Mouse (Mus musculus): ENCODE results near the gene Fam227a. TPM values are rescaled to one million over a fixed set of nuclear protein-coding genes. Genes with fewer than 3 reads are reported as not detected.

Gene Fam227a
- total RNA-seq, 1 experiment: 1.2 TPM

DNA sequence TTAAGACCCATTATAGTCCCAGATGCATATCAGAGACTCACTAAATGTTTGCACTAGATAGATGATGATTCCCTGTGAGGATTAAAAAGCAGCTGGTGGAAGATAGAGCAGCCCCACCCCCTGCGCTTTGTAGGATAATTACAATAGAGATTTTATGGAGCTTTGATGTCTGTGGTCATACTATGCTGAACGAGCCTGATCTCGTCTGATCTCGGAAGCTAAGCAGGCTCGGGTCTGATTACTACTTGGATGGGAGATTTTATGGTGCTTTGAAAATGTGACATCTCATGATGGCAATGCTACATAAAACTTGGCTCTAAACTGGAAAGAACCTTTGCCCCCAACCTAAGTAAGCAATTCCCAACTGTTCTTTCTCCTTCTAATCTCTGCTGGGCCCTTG, 33.6 kb upstream of the Fam227a start:
- Histone ChIP-seq H3K9me3 (ENCODE audit: control insufficient read depth, insufficient read depth, low read depth, low read length) (no peaks in the 10 kb centered on the region), H3K9ac (ENCODE audit: insufficient read depth, low read depth, low read length, poor library complexity, severe bottlenecking) (no peak overlapping the region), H3K36me3 (ENCODE audit: control insufficient read depth, insufficient read depth, low read length, poor library complexity, severe bottlenecking) (peaks cover 6% of the 10 kb centered on the region; the same call in 1 of the 2 replicates), H3K4me3 (ENCODE audit: insufficient read depth in 1 of 2, low read depth in 1 of 2, low read length in 2 of 2, poor library complexity in 1 of 2, severe bottlenecking in 1 of 2) (no peak overlapping the region), H3K4me1 (ENCODE audit: control insufficient read depth in 2 of 2, insufficient read depth in 2 of 2, low read length in 2 of 2, poor library complexity in 1 of 2) (peaks cover 2 to 5% of the 10 kb centered on the region in 2 experiments; a peak in 1 of 4 replicates), H3K27ac (ENCODE audit: insufficient read depth, low read depth, low read length, poor library complexity, severe bottlenecking) (no peak overlapping the region)
- DNase-seq (ENCODE audit: low read depth, low spot score): no peak
- in situ Hi-C loops (cut with MboI; ENCODE audit: low sequenced_read_pairs in 2 of 2, unreplicated experiment in 2 of 2): no loop called here
- TF ChIP-seq HCFC1 (IDR thresholded peaks at IDR 0.05; ENCODE audit: borderline replicate concordance, insufficient read depth, low read length) (no peak), MAFK (IDR thresholded peaks at IDR 0.05; ENCODE audit: insufficient read depth, low read depth, low read length) (no peak), CHD2 (IDR thresholded peaks at IDR 0.05; ENCODE audit: low read depth, low read length) (no peak), ZNF384 (IDR thresholded peaks at IDR 0.05; ENCODE audit: low read depth, low read length) (no peak), ZC3H11A (IDR thresholded peaks at IDR 0.05; ENCODE audit: borderline replicate concordance, low read depth, low read length) (no peak)

DNA sequence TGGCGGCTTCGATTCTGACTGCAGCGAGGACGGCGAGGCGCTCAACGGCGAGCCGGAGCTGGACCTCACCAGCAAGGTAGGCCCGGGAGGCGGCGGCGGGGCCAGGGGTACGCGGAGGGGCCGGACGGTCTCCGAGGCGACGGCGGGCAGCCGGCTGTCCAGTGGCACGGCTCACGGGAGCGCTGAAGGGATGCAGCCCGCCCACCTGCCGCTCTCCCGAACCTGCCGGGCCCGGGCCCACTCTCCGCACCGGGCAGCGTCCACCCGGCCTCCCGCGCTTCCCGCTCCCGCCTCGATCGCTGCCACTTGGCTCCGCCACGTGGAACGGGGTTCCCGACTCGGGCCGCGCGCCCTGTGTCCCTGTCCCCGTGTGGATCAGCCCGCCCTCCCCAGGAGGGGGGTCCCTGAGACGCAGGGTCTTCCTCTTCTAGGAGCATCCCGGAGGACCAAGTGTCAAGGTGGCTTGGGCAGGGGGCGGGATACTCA, 32.3 kb upstream of the Fam227a start:
- Histone ChIP-seq H3K27ac (ENCODE audit: insufficient read depth, low read depth, low read length, poor library complexity, severe bottlenecking) (0 out of 2 replicates have a peak overlapping the region, but pooled peaks have one; percentile 1), H3K36me3 (ENCODE audit: control insufficient read depth, insufficient read depth, low read length, poor library complexity, severe bottlenecking) (peaks cover 6% of the 10 kb centered on the region; the same call in 1 of the 2 replicates), H3K4me1 (ENCODE audit: control insufficient read depth in 2 of 2, insufficient read depth in 2 of 2, low read length in 2 of 2, poor library complexity in 1 of 2) (peaks cover 2 to 7% of the 10 kb centered on the region in 2 experiments; a peak in 1 of 4 replicates), H3K9ac (ENCODE audit: insufficient read depth, low read depth, low read length, poor library complexity, severe bottlenecking) (peak overlapping the region; percentile 95), H3K9me3 (ENCODE audit: control insufficient read depth, insufficient read depth, low read depth, low read length) (no peaks in the 10 kb centered on the region), H3K4me3 (ENCODE audit: insufficient read depth in 1 of 2, low read depth in 1 of 2, low read length in 2 of 2, poor library complexity in 1 of 2, severe bottlenecking in 1 of 2) (peak overlapping the region; percentile 94 to 96)
- no peak for DNase-seq (ENCODE audit: low read depth, low spot score)
- in situ Hi-C loops (cut with MboI; ENCODE audit: low sequenced_read_pairs in 2 of 2, unreplicated experiment in 2 of 2): no loop called here
- TF ChIP-seq ZNF384 (IDR thresholded peaks at IDR 0.05; ENCODE audit: low read depth, low read length): no peak
- no peak for TF ChIP-seq ZC3H11A (IDR thresholded peaks at IDR 0.05; ENCODE audit: borderline replicate concordance, low read depth, low read length)
- no peak for TF ChIP-seq MAFK (IDR thresholded peaks at IDR 0.05; ENCODE audit: insufficient read depth, low read depth, low read length)
- no peak for TF ChIP-seq HCFC1 (IDR thresholded peaks at IDR 0.05; ENCODE audit: borderline replicate concordance, insufficient read depth, low read length)
- TF ChIP-seq CHD2 (IDR thresholded peaks at IDR 0.05; ENCODE audit: low read depth, low read length): no peak

DNA sequence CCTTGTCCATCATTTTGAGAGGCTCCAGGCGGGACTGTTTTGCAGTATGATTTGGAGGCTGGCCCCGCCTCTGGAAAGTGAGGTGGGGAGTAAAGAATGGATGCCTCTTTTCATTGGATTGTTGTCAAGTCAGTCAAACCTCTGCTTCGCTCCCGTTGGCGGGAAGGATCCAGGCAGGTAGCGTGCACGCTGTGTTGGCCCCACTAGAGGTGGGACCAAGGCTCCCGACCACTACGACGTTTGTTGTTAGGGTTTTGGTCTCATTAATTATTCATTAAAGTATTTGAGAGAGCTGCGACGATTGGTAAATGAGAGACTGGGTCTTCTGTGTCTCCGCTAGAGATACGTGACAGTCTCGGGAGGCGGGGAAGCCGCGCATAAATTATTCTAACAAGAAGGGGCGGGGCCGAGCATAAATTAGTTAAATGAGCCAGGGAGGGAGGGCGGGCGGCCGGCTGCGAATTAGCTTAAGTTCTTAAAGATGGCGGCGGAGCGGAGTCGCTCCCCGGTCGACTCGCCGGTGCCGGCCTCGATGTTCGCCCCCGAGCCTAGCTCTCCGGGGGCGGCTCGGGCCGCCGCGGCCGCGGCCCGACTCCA, 31.8 kb upstream of the Fam227a start, which contains the start of gene Gtpbp1:
Gtpbp1 (plus strand) TSS at position 420 of the 597 bp plus-strand sequence.
- Histone ChIP-seq H3K9ac (ENCODE audit: insufficient read depth, low read depth, low read length, poor library complexity, severe bottlenecking) (peak within 1 kb of the TSS; percentile 95), H3K27ac (ENCODE audit: insufficient read depth, low read depth, low read length, poor library complexity, severe bottlenecking) (0 out of 2 replicates have a peak within 1 kb of the TSS, but pooled peaks have one; percentile 1), H3K36me3 (ENCODE audit: control insufficient read depth, insufficient read depth, low read length, poor library complexity, severe bottlenecking) (peaks cover 6% of the 10 kb centered on the region; the same call in 1 of the 2 replicates), H3K4me1 (ENCODE audit: control insufficient read depth in 2 of 2, insufficient read depth in 2 of 2, low read length in 2 of 2, poor library complexity in 1 of 2) (peaks cover 2 to 7% of the 10 kb centered on the region in 2 experiments; a peak in 1 of 4 replicates), H3K9me3 (ENCODE audit: control insufficient read depth, insufficient read depth, low read depth, low read length) (no peaks in the 10 kb centered on the region), H3K4me3 (ENCODE audit: insufficient read depth in 1 of 2, low read depth in 1 of 2, low read length in 2 of 2, poor library complexity in 1 of 2, severe bottlenecking in 1 of 2) (peak within 1 kb of the TSS; percentile 94 to 96)
- TF ChIP-seq MAFK (IDR thresholded peaks at IDR 0.05; ENCODE audit: insufficient read depth, low read depth, low read length): no peak
- peak; percentile 92 for TF ChIP-seq CHD2 (IDR thresholded peaks at IDR 0.05; ENCODE audit: low read depth, low read length)
- peak; percentile 100 for DNase-seq (ENCODE audit: low read depth, low spot score)
- in situ Hi-C loops (cut with MboI; ENCODE audit: low sequenced_read_pairs in 2 of 2, unreplicated experiment in 2 of 2): no loop called here

DNA sequence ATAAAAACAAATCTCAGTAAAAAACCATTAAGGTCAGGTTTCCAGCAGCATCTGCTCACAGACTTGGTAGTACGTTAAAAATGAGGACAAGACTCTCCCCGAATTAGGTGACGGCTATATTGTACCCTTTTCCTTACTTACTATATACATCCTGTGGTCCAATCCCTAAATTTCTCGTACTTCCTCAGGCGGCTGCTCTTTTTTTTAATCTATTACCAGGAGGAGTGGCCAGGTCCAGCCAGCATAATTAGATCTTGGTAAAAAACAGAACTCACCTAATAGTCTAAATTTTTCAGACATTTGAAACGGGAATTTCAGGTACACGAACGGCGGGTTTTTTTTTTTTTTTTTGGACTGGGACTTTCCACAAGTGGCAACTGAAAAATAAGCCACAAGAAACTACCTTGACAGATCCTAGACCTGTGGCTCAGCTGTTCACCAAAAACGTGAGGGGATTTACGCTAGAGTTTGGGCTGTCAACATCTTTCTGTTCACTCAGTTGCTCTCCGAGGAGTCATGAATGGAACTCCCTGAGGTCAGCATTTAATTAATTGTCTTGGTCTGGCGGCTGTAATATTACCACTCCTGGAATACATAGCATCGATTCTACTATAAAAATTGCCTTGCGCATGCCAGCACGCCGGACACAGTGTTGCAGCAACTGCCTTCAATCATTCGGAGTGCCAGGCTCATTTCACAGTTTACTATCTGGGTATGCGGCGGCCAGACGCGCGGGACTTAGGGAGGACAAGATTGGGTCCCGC, 31.1 kb upstream of the Fam227a start:
- Histone ChIP-seq H3K4me3 (ENCODE audit: insufficient read depth in 1 of 2, low read depth in 1 of 2, low read length in 2 of 2, poor library complexity in 1 of 2, severe bottlenecking in 1 of 2) (peak overlapping the region; percentile 51 to 70), H3K36me3 (ENCODE audit: control insufficient read depth, insufficient read depth, low read length, poor library complexity, severe bottlenecking) (peaks cover 6% of the 10 kb centered on the region; the same call in 1 of the 2 replicates), H3K9me3 (ENCODE audit: control insufficient read depth, insufficient read depth, low read depth, low read length) (no peaks in the 10 kb centered on the region), H3K27ac (ENCODE audit: insufficient read depth, low read depth, low read length, poor library complexity, severe bottlenecking) (no peak overlapping the region), H3K9ac (ENCODE audit: insufficient read depth, low read depth, low read length, poor library complexity, severe bottlenecking) (peak overlapping the region; percentile 64; the same call in 1 of the 2 replicates), H3K4me1 (ENCODE audit: control insufficient read depth in 2 of 2, insufficient read depth in 2 of 2, low read length in 2 of 2, poor library complexity in 1 of 2) (peaks cover 2 to 9% of the 10 kb centered on the region in 2 experiments; a peak in 1 of 4 replicates)
- in situ Hi-C loops (cut with MboI; ENCODE audit: low sequenced_read_pairs in 2 of 2, unreplicated experiment in 2 of 2): no loop called here
- no peak for DNase-seq (ENCODE audit: low read depth, low spot score)
- TF ChIP-seq ZNF384 (IDR thresholded peaks at IDR 0.05; ENCODE audit: low read depth, low read length) (peak; percentile 17; the same call in 1 of the 2 replicates), HCFC1 (IDR thresholded peaks at IDR 0.05; ENCODE audit: borderline replicate concordance, insufficient read depth, low read length) (no peak), MAFK (IDR thresholded peaks at IDR 0.05; ENCODE audit: insufficient read depth, low read depth, low read length) (peak; percentile 86), ZC3H11A (IDR thresholded peaks at IDR 0.05; ENCODE audit: borderline replicate concordance, low read depth, low read length) (no peak), CHD2 (IDR thresholded peaks at IDR 0.05; ENCODE audit: low read depth, low read length) (no peak)

Data from ES-E14 (cell line).